Comparison of ENCODE assay signal across 22 mouse cellular contexts in the genomic region with DNA sequence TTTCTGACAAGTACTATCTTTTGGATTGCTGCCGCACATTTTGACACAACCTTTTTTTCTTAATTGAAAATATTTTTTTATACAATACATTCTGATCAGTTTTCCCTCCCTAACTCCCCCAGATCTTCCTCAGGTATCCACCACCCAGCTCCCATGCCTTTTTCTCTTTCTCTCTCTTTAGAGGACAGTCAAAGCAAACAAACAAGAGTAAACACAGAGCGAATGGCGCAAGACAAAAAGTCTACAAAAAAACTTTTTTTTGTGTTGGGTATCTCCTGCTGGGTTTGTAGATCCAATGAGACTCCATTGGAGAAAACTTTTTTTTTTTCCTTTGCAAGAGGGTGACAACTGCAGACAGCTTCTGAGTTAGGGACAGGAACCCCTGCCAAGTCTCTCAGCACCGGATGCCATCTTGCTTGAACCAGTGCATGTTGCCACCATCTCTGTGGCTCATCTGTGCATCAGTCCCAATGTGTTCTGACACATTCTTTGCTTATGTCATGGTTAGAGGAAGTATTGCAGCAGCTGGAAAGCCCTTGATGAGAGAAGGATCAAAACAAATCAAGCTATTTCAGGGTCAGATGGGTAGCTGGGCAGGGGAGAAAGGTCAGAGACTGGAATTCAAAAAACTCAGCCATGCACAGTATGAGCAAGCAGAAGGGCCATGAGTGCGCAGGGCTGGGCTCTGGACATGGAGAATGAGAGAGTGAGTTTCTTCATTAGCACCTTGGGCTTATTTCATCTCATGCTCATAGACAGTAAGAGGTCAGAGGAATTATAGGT.
DNase-seq lines count a peak whose midpoint lies in the region; ATAC-seq and TF ChIP-seq lines count a peak whose summit lies in the region.
"Had no signal": no experiment of that assay in that cellular context is flagged by ENCODE, and none has a peak within 500 bp of the region (broad histone marks: within the 10 kb centered on the region; RNA-seq: fewer than 3 reads in every experiment).

No protein-coding gene starts in this region.

- no peak for TF ChIP-seq EP300 in liver, postnatal 0 days (IDR thresholded peaks at IDR 0.05; ENCODE audit: low read depth)

- no peak overlapping the region for H3K4me3 ChIP-seq in liver, postnatal 0 days (ENCODE audit: low read depth, low read length)
- H3K4me3 ChIP-seq in cerebellum, adult 2 months (replicated peaks; ENCODE audit: insufficient read depth, low read depth, low read length) = no peak overlapping the region
- H3K4me3 ChIP-seq: forebrain, embryonic 10.5 days; hindbrain, embryonic 13.5 days; midbrain, embryonic 12.5 days had no signal

- no peaks in the 10 kb centered on the region for H3K27me3 ChIP-seq in liver, postnatal 0 days (ENCODE audit: insufficient read depth, low read length)
- no peaks in the 10 kb centered on the region for H3K27me3 ChIP-seq in cerebellum, adult 2 months (ENCODE audit: control insufficient read depth, insufficient read depth, low read length)
- H3K27me3 ChIP-seq: hindbrain, embryonic 13.5 days had no signal

- no peak for TF ChIP-seq POLR2A in cerebellum, adult 2 months (IDR thresholded peaks at IDR 0.05; ENCODE audit: borderline replicate concordance, insufficient read depth, low read length)

- H3K4me2 ChIP-seq in liver, postnatal 0 days (ENCODE audit: low read depth, low read length) = peak overlapping the region; percentile 7; the same call in 1 of the 2 replicates
- H3K4me2 ChIP-seq: hindbrain, embryonic 13.5 days; midbrain, embryonic 12.5 days had no signal

- 56% methylated on average over 5 of the region's 5 CpGs for WGBS in liver, postnatal 0 days (ENCODE audit: insufficient replicate concordance)
- WGBS in cerebellum, adult 2 months = 81% methylated on average over 5 of the region's 5 CpGs

- no peak for TF ChIP-seq CTCF in liver, postnatal 0 days (IDR thresholded peaks at IDR 0.05; ENCODE audit: low read depth)
- no peak for TF ChIP-seq CTCF in cerebellum, adult 2 months (IDR thresholded peaks at IDR 0.05; ENCODE audit: borderline replicate concordance, insufficient read depth, low read depth, low read length)

- H3K9me3 ChIP-seq in liver, postnatal 0 days (ENCODE audit: low read length) = no peaks in the 10 kb centered on the region
- H3K9me3 ChIP-seq: forebrain, embryonic 10.5 days; hindbrain, embryonic 13.5 days; midbrain, embryonic 12.5 days had no signal

- no peaks in the 10 kb centered on the region for H3K36me3 ChIP-seq in liver, postnatal 0 days (replicated peaks; ENCODE audit: insufficient read depth, low read length)
- H3K36me3 ChIP-seq: forebrain, embryonic 10.5 days; hindbrain, embryonic 13.5 days; midbrain, embryonic 12.5 days had no signal

- H3K27ac ChIP-seq in liver, postnatal 0 days (ENCODE audit: low read depth) = no peak overlapping the region
- no peak overlapping the region for H3K27ac ChIP-seq in cerebellum, adult 2 months (ENCODE audit: insufficient read depth, low read length)
- H3K27ac ChIP-seq: forebrain, embryonic 10.5 days; hindbrain, embryonic 13.5 days; kidney, postnatal 0 days; macrophage; midbrain, embryonic 12.5 days had no signal

- ATAC-seq in liver, postnatal 0 days = peak; percentile 71
- no peak for ATAC-seq in megakaryocyte, adult 5-6 weeks (ENCODE audit: poor library complexity, severe bottlenecking)
- ATAC-seq: forebrain, embryonic 16.5 days; inflammation-experienced regulatory T-cells, adult 6 months had no signal

- H3K9ac ChIP-seq in liver, postnatal 0 days (replicated peaks) = no peak overlapping the region
- H3K9ac ChIP-seq: hindbrain, embryonic 13.5 days; midbrain, embryonic 12.5 days had no signal

- H3K4me1 ChIP-seq in liver, postnatal 0 days (ENCODE audit: insufficient read depth) = peaks cover 9% of the 10 kb centered on the region
- H3K4me1 ChIP-seq in cerebellum, adult 2 months (ENCODE audit: control insufficient read depth, insufficient read depth, low read length) = peaks cover 6% of the 10 kb centered on the region
- H3K4me1 ChIP-seq: midbrain, embryonic 12.5 days had no signal

- peak; percentile 34 for DNase-seq in embryo, embryonic 9.5 days (ENCODE audit: extremely low spot score)
- DNase-seq in embryo, embryonic 11 days = no peak
- peak; percentile 84 for DNase-seq in Muller cell, postnatal 12 days (ENCODE audit: inconsistent ontology term)
- peak; percentile 31 for DNase-seq in adrenal gland, postnatal 14 days
- no peak for DNase-seq in liver, postnatal 0 days
- DNase-seq in cerebellum, adult 2 months = no peak
- no peak for DNase-seq in neural tube, embryonic 10.5 days (ENCODE audit: extremely low spot score, low spot score)
- DNase-seq: cerebellum, adult 8-10 months; cerebellum, postnatal 36 days; gastrocnemius, postnatal 14 days; kidney, adult 2 months; layer of hippocampus, adult 9-11 months; right cerebral cortex, postnatal 25 days; spleen, adult 18-20 months had no signal

Comparison
In these comparisons a context has a peak if more than half of its experiments do, and no peak if none do; other contexts are left out.
1. DNase-seq: peak in embryo, embryonic 9.5 days (single experiment), Muller cell, postnatal 12 days (single experiment) and adrenal gland, postnatal 14 days (single experiment); none in embryo, embryonic 11 days (single experiment), liver, postnatal 0 days (single experiment), cerebellum, adult 2 months (0 of 2) and neural tube, embryonic 10.5 days (single experiment).